Mouse (Mus musculus): ENCODE results near the gene Gm21117. TPM values are rescaled to one million over a fixed set of nuclear protein-coding genes. Genes with fewer than 3 reads are reported as not detected.
"Not testable (repeated sequence)": the region's sequence is repeated elsewhere in the genome, so short reads cannot be mapped to it uniquely, and the experiment has no call there.

Gm21117 gene
- not detected in 2 replicates for polyA plus RNA-seq (2016; fragmentation: Nextera tagmentation; extraction: Ambion mirVana)

DNA sequence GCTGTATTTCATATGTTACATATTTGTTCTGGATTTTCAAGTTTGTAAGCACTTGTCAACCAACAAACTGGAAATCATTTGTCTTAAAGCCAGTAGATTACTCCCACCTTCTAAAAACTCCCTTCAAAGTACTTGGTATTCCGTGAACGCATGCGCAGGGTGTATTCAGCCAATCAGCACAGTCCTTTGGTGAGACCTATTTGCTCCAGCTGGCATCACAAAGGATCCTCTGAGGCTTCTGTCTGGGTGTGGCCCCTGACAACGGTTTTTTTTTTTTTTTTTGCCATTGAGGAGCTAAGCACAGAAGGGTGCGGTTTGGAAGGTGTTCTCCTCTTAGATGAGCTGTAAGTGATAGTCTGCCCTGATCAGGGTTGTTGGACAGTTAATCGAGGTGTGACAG, at the start of gene Gm21117:
TSS of gene Gm21117 (plus strand) at position 301 of the 400 bp plus-strand sequence.
- H3K9ac ChIP-seq; H3K27ac ChIP-seq; H3K4me1 ChIP-seq; H3K4me2 ChIP-seq; H3K27me3 ChIP-seq (replicated peaks); ATAC-seq; H3K36me3 ChIP-seq; H3K4me3 ChIP-seq; H3K9me3 ChIP-seq (replicated peaks): not testable (repeated sequence)
- no CpG with 5 or more reads among the region's 6 CpGs for WGBS (ENCODE audit: insufficient replicate concordance)
